Mouse (Mus musculus) cerebellum, postnatal 10 days (tissue): Measurements from ENCODE around the gene Ubp1.
A peak's percentile ranks its signal among the peaks of the same experiment; 100 is the strongest.

Experiments used
- DNase-seq, 2 experiments: peaks; one replicate each; pipeline ENCODE4 v3.0.0; 2021; ENCODE audit warnings: mixed read lengths in 2 of 2

Ubp1 gene

DNA sequence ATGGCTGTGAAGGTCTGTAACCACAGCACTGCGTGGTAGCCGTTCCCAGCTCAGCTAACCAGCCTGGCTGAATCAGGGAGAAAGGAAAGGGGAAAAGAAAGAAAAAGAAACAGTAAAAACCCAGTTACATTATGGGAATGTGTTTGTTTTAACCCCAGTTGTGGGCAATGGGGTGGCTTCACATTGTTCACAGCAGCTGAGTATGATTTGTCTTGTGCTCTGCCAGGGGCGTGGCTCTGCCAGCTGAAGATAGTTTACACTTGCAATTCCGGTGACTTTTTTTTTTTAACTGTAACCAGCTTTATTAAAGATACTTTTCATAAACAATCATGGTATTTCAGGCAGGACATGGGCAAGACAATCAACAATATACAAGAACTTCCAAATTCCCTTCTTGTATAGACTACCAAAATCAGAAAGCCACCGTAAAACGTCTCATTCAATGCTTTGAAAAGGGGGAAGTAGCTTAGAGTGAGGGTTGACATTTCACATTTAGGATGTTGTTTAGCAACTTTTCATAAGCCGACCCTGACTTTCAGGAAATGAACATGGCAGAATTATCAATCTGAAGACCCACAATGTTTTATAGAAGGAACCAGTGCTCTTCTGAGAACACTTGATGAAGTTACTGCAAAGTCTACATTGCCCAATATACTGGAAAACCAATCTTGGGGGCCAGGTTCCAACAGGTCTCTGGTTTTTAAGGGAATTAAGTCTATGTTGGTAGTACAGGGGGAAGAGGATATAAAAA is 88.5 kb downstream of the Ubp1 start:
- no peak for DNase-seq

DNA sequence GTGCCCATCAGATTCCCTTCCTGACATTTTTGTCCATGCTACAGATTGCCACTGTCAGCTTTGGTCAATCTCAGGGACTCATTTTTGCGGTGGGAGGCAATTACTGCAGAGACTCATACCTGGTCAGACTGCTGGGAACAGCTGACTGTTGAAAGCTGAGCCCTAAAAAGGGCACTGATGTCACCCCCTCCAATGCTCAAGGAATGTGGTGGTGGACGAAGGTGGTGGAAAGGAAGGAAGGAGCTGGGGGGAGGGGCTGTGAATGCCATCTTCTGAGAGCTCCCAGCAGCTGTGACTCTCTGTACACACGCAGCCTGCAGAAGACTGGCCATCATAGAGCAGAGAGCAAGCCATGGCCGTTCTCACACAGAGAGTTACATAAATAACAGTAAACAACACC is 91.4 kb downstream of the Ubp1 start:
- DNase-seq, result no peak

DNA sequence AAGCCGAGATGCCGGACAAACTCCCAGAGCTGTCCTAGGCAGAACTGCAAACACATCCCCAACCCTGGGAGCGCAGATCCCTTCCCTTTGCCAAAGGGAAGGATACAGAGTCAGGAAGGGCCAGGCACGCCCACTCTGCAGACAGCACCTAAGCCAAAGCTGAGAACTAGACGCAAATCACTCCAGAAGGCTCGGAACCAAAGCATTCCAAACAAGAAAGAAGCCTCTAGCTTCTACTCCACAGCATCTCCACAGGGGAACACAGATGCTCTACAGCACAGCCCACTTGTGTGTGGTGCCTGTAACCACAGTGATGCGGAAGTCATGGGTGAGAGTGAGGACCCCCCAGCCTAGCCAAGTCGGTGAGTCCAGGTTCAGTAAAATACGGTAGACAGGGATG is 94.4 kb downstream of the Ubp1 start:
- DNase-seq, result peak in 1 of 2 experiments; percentile 7

DNA sequence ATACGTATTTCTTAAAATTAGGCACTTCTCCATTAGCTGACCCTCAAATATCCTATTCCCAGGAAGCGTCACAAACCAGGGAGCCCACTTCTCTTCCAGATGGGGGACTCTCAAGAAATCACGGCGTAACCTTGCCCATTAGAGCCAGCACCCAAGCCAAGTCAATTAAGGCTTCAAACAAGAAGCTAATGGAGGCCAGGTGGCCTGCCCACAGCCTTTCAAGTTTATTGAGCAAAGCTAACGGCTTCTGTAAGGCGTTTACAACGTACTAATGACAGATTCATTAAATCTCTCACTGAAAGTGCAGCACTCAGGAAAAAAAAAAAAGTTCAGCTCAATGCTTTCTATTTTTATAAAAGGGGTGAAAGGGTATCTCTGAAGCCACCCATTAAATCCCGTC is 95.1 kb downstream of the Ubp1 start:
- DNase-seq, result peak in 1 of 2 experiments; percentile 14

- peak; percentile 94 to 95 for DNase-seq
Measured at GRCm38 (mm10) chr9:114026261-114026934, 95.7 kb downstream of the Ubp1 start.
